Mouse (Mus musculus) hindbrain, embryonic 11.5 days (tissue): ENCODE results near the gene Naa30. TPM values are rescaled to one million over a fixed set of nuclear protein-coding genes. Genes with fewer than 3 reads are reported as not detected.

Source experiments
- polyA plus RNA-seq: library from polyadenylated mRNA; unstranded; fragments of >200 nt; fragmentation: Nextera tagmentation; extraction: Ambion mirVana; gene quantifications from 2 replicates; pipeline ENCODE4 v1.2.1, GENCODE M21; 2014

The Naa30 gene
- polyA plus RNA-seq, 1 experiment from 2014 or later: 18.9 TPM

Other genes starting within 250 kb of the Naa30 start
- gene Ap5m1, start 106.1 kb upstream of the Naa30 start, polyA plus RNA-seq: 35.7 and 37.4 TPM in 2 replicates
- gene Exoc5, start 105.6 kb upstream of the Naa30 start, polyA plus RNA-seq: 94.2 and 97.6 TPM in 2 replicates
- 0.14 and 1.3 TPM in 2 replicates for gene ccdc198, start 73.2 kb downstream of the Naa30 start, polyA plus RNA-seq